Mouse (Mus musculus): ENCODE measurements around the gene Nxf7.

- TF ChIP-seq CTCF (IDR thresholded peaks at IDR 0.05; ENCODE audit: low read depth, low read length) (no peak), POLR2A (IDR thresholded peaks at IDR 0.05; ENCODE audit: extremely low read depth, insufficient read depth, low read length) (no peak)
These were observed 22.2 kb downstream of the Nxf7 start for GRCm38 (mm10) chrX:135576412-135576811.

Data from liver, adult 2 months (tissue).